Comparison of ENCODE assay signal across 9 mouse cellular contexts in genomic region chr14:32587013-32587784, GRCm38 (mm10). TPM values are rescaled to one million over a fixed set of nuclear protein-coding genes. Genes with fewer than 3 reads are reported as not detected.
DNase-seq lines count a peak whose midpoint lies in the region; ATAC-seq and TF ChIP-seq lines count a peak whose summit lies in the region.
"Had no signal": no experiment of that assay in that cellular context is flagged by ENCODE, and none has a peak within 500 bp of the region (broad histone marks: within the 10 kb centered on the region; RNA-seq: fewer than 3 reads in every experiment).

No protein-coding gene starts in this region.

- H3K4me2 ChIP-seq in forebrain, embryonic 14.5 days (ENCODE audit: low read length), result no peak overlapping the region
- H3K4me2 ChIP-seq in midbrain, postnatal 0 days (ENCODE audit: low read depth, low read length, poor library complexity, severe bottlenecking), result no peak overlapping the region

- ATAC-seq in forebrain, embryonic 14.5 days, result peak; percentile 57
- ATAC-seq in midbrain, postnatal 0 days (ENCODE audit: low FRiP score), result peak; percentile 54

- peak; percentile 34 to 81 for DNase-seq in heart, adult 18-20 months
- DNase-seq in heart, adult 11 months, result no peak
- DNase-seq in c-Kit-positive CD71-negative TER-119-negative erythroid progenitor cells, embryonic 14.5 days (ENCODE audit: low read depth), result peak; percentile 81
- peak; percentile 81 for DNase-seq in forebrain, embryonic 14.5 days (ENCODE audit: low spot score)
- DNase-seq in hindlimb bud, embryonic 11.5 days (ENCODE audit: extremely low spot score, low read depth, low spot score), result peak; percentile 49
- peak; percentile 58 to 67 for DNase-seq in left cerebral cortex, postnatal 36 days (ENCODE audit: low spot score in 2 of 2)
- DNase-seq in midbrain, postnatal 0 days (ENCODE audit: low spot score), result peak; percentile 81
- peak; percentile 55 to 87 for DNase-seq in spleen, postnatal 4 days (ENCODE audit: low spot score in 2 of 2)

- H3K27me3 ChIP-seq in forebrain, embryonic 14.5 days (replicated peaks; ENCODE audit: control insufficient read depth, insufficient read depth, low read length), result no peaks in the 10 kb centered on the region
- peaks cover 8% of the 10 kb centered on the region; the same call in 1 of the 2 replicates for H3K27me3 ChIP-seq in midbrain, postnatal 0 days (ENCODE audit: insufficient read depth, low read length)

- peak; percentile 99 for TF ChIP-seq CTCF in midbrain, postnatal 0 days (IDR thresholded peaks at IDR 0.05)

- no peaks in the 10 kb centered on the region for H3K4me1 ChIP-seq in forebrain, embryonic 14.5 days (ENCODE audit: control insufficient read depth, insufficient read depth, low read length)
- H3K4me1 ChIP-seq in midbrain, postnatal 0 days (ENCODE audit: insufficient read depth, low read length), result no peaks in the 10 kb centered on the region

- no peak overlapping the region for H3K9ac ChIP-seq in forebrain, embryonic 14.5 days (ENCODE audit: low read length)
- no peak overlapping the region for H3K9ac ChIP-seq in midbrain, postnatal 0 days (replicated peaks; ENCODE audit: low read length, poor library complexity, severe bottlenecking)

- no peaks in the 10 kb centered on the region for H3K9me3 ChIP-seq in forebrain, embryonic 14.5 days (replicated peaks; ENCODE audit: control insufficient read depth, low read length)
- H3K9me3 ChIP-seq in midbrain, postnatal 0 days (ENCODE audit: low read length), result no peaks in the 10 kb centered on the region

- WGBS in forebrain, embryonic 14.5 days, result 13% methylated on average over 10 of the region's 10 CpGs
- 16% methylated on average over 10 of the region's 10 CpGs for WGBS in midbrain, postnatal 0 days

- no peak overlapping the region for H3K27ac ChIP-seq in forebrain, embryonic 14.5 days (ENCODE audit: low read depth, low read length)
- H3K27ac ChIP-seq in midbrain, postnatal 0 days (ENCODE audit: low read depth, low read length), result no peak overlapping the region

- H3K4me3 ChIP-seq in forebrain, embryonic 14.5 days (ENCODE audit: low read depth, low read length), result no peak overlapping the region
- H3K4me3 ChIP-seq in midbrain, postnatal 0 days (ENCODE audit: low read depth, low read length), result no peak overlapping the region

- intact Hi-C loops in left cerebral cortex, postnatal 36 days (cut with DNase I), result loop anchor here (2.0 kb wide), 1 partner anchor 54 kb away; no protein-coding TSS in a partner anchor

- no peaks in the 10 kb centered on the region for H3K36me3 ChIP-seq in forebrain, embryonic 14.5 days (ENCODE audit: control insufficient read depth, insufficient read depth, low read length)
- H3K36me3 ChIP-seq in midbrain, postnatal 0 days (ENCODE audit: insufficient read depth, low read length), result no peaks in the 10 kb centered on the region

RNA-seq across cellular contexts. Expression of gene Prrxl1, which starts 12.0 kb away (rescaled TPM):
- total RNA-seq in heart, adult 18-20 months (2021), result not detected
- polyA plus RNA-seq in forebrain, embryonic 14.5 days (2014; fragmentation: Nextera tagmentation; extraction: Ambion mirVana), result 0.19 TPM in 1 of 2 replicates, not detected in the other
- not detected for total RNA-seq in left cerebral cortex, postnatal 36 days (2021)
- total RNA-seq in midbrain, postnatal 0 days (2014; rRNA removed), result 1.8 and 3.8 TPM in 2 replicates
- 0.60 and 0.79 TPM in 2 replicates for polyA plus RNA-seq in midbrain, postnatal 0 days (2015; fragmentation: Nextera tagmentation; extraction: Ambion mirVana)
- total RNA-seq: neutrophil, adult 5-6 weeks had no signal
